Comparison of ENCODE assay signal across 14 mouse cellular contexts in genomic region chrX:99233035-99233434, GRCm38 (mm10).
DNase-seq lines count a peak whose midpoint lies in the region; ATAC-seq lines count a peak whose summit lies in the region.
"Had no signal": no experiment of that assay in that cellular context is flagged by ENCODE, and none has a peak within 500 bp of the region (broad histone marks: within the 10 kb centered on the region; RNA-seq: fewer than 3 reads in every experiment).

No protein-coding gene starts in this region.

- H3K27ac ChIP-seq in forebrain, embryonic 10.5 days = peak overlapping the region; percentile 71
- no peak overlapping the region for H3K27ac ChIP-seq in forebrain, embryonic 13.5 days
- no peak overlapping the region for H3K27ac ChIP-seq in kidney, embryonic 14.5 days (ENCODE audit: low read depth, low read length)
- H3K27ac ChIP-seq: embryonic facial prominence, embryonic 15.5 days; hindbrain, postnatal 0 days had no signal

- no peaks in the 10 kb centered on the region for H3K9me3 ChIP-seq in forebrain, embryonic 10.5 days
- H3K9me3 ChIP-seq in forebrain, embryonic 13.5 days (replicated peaks) = no peaks in the 10 kb centered on the region
- H3K9me3 ChIP-seq in kidney, embryonic 14.5 days (ENCODE audit: control insufficient read depth, low read length) = no peaks in the 10 kb centered on the region
- H3K9me3 ChIP-seq: embryonic facial prominence, embryonic 15.5 days had no signal

- DNase-seq in forebrain, embryonic 10.5 days (ENCODE audit: extremely low spot score, low spot score) = no peak
- peak; percentile 31 for DNase-seq in kidney, adult 11 months
- DNase-seq in kidney, postnatal 14 days = peak; percentile 26
- peak; percentile 75 for DNase-seq in lung, postnatal 10 days
- DNase-seq in frontal cortex, adult 2 months (ENCODE audit: extremely low spot score in 1 of 2, low spot score in 1 of 2) = no peak
- DNase-seq in frontal cortex, postnatal 10 days (ENCODE audit: low spot score in 2 of 2) = no peak
- DNase-seq: adrenal gland, postnatal 14 days; cerebellum, adult 9-11 months; right cerebral cortex, adult 18-20 months had no signal

- no peak overlapping the region for H3K9ac ChIP-seq in forebrain, embryonic 13.5 days
- H3K9ac ChIP-seq in kidney, embryonic 14.5 days (ENCODE audit: low read depth, low read length) = no peak overlapping the region
- H3K9ac ChIP-seq: embryonic facial prominence, embryonic 15.5 days had no signal

- H3K4me1 ChIP-seq in forebrain, embryonic 10.5 days = peaks cover 24% of the 10 kb centered on the region
- no peaks in the 10 kb centered on the region for H3K4me1 ChIP-seq in forebrain, embryonic 13.5 days
- H3K4me1 ChIP-seq in kidney, embryonic 14.5 days (ENCODE audit: control insufficient read depth, insufficient read depth, low read length) = 0 out of 2 replicates have a peak, but pooled peaks cover 7% of the 10 kb centered on the region

- no peaks in the 10 kb centered on the region for H3K36me3 ChIP-seq in forebrain, embryonic 10.5 days (replicated peaks)
- H3K36me3 ChIP-seq in forebrain, embryonic 13.5 days (ENCODE audit: poor library complexity, severe bottlenecking) = no peaks in the 10 kb centered on the region
- no peaks in the 10 kb centered on the region for H3K36me3 ChIP-seq in kidney, embryonic 14.5 days (ENCODE audit: control insufficient read depth, insufficient read depth, low read length)
- H3K36me3 ChIP-seq: embryonic facial prominence, embryonic 15.5 days had no signal

- no peak overlapping the region for H3K4me2 ChIP-seq in forebrain, embryonic 13.5 days
- no peak overlapping the region for H3K4me2 ChIP-seq in kidney, embryonic 14.5 days (replicated peaks; ENCODE audit: low read depth, low read length)
- H3K4me2 ChIP-seq: embryonic facial prominence, embryonic 15.5 days had no signal

- ATAC-seq in forebrain, embryonic 13.5 days = no peak
- ATAC-seq in kidney, embryonic 14.5 days (ENCODE audit: low FRiP score, low TSS enrichment) = no peak
- ATAC-seq: hindbrain, postnatal 0 days had no signal

- WGBS in forebrain, embryonic 10.5 days = 74% methylated on average over 3 of the region's 3 CpGs
- WGBS in forebrain, embryonic 13.5 days = 86% methylated on average over 3 of the region's 3 CpGs
- WGBS in kidney, embryonic 14.5 days = 65% methylated on average over 3 of the region's 3 CpGs

- peaks cover 99% of the 10 kb centered on the region for H3K27me3 ChIP-seq in forebrain, embryonic 10.5 days (ENCODE audit: poor library complexity, severe bottlenecking)
- peaks cover 7% of the 10 kb centered on the region; the same call in 1 of the 2 replicates for H3K27me3 ChIP-seq in forebrain, embryonic 13.5 days
- H3K27me3 ChIP-seq in kidney, embryonic 14.5 days (ENCODE audit: control insufficient read depth, insufficient read depth, low read length) = peaks cover 5% of the 10 kb centered on the region; the same call in 1 of the 2 replicates
- H3K27me3 ChIP-seq: CH12.LX had no signal

- H3K4me3 ChIP-seq in forebrain, embryonic 10.5 days = no peak overlapping the region
- no peak overlapping the region for H3K4me3 ChIP-seq in forebrain, embryonic 13.5 days
- no peak overlapping the region for H3K4me3 ChIP-seq in kidney, embryonic 14.5 days (ENCODE audit: low read length)
- H3K4me3 ChIP-seq: embryonic facial prominence, embryonic 15.5 days had no signal

Comparison
In these comparisons a context has a peak if more than half of its experiments do, and no peak if none do; other contexts are left out.
1. DNase-seq: peak in kidney, adult 11 months (single experiment), kidney, postnatal 14 days (single experiment) and lung, postnatal 10 days (single experiment); none in forebrain, embryonic 10.5 days (single experiment), frontal cortex, adult 2 months (0 of 2) and frontal cortex, postnatal 10 days (0 of 2).